Mouse (Mus musculus) bone marrow macrophage, adult 2 months (primary cell): Measurements from ENCODE around the gene Tmprss5.

Experiments used
- CTCF ChIP-seq: IDR thresholded peaks from 2 replicates; pipeline ENCODE4 v1.5.1; 2012; ENCODE audit warnings: low read depth, mild to moderate bottlenecking, low read length, moderate library complexity
- POLR2A ChIP-seq: IDR thresholded peaks from 2 replicates; pipeline ENCODE4 v1.6.1; 2012; ENCODE audit warnings: mild to moderate bottlenecking, low read depth, low read length, borderline replicate concordance

- TF ChIP-seq POLR2A = no peak
- no peak for TF ChIP-seq CTCF
Measured at GRCm38 (mm10) chr9:49119759-49120158, 38.7 kb downstream of the Tmprss5 start.
